Mouse (Mus musculus) cerebellum, adult 2 months (tissue): ENCODE data around the gene Fbln2. TPM values are rescaled to one million over a fixed set of nuclear protein-coding genes. Genes with fewer than 3 reads are reported as not detected.

Source experiments
- DNase-seq, 2 experiments: peaks; one replicate each; pipeline ENCODE4 v3.0.0; 2021
- H3K27ac ChIP-seq: fragments of 200-500 bp; 2 replicates; pipeline ENCODE4 v1.5.1; 2012; ENCODE audit warnings: low read length, control low read depth, inconsistent platforms; ENCODE audit not compliant: insufficient read depth
- H3K27me3 ChIP-seq: fragments of 200-500 bp; 2 replicates; pipeline ENCODE4 v1.6.1; 2012; ENCODE audit warnings: inconsistent platforms, mild to moderate bottlenecking, low read length, moderate library complexity; ENCODE audit not compliant: control insufficient read depth, insufficient read depth
- H3K4me1 ChIP-seq: fragments of 200-500 bp; 2 replicates; pipeline ENCODE4 v1.6.1; 2011; ENCODE audit warnings: low read length; ENCODE audit not compliant: control insufficient read depth, insufficient read depth
- H3K4me3 ChIP-seq: fragments of 200-500 bp; replicated peaks from 2 replicates; pipeline ENCODE3; 2011; ENCODE audit warnings: mild to moderate bottlenecking, low read depth, low read length, control low read depth; ENCODE audit not compliant: insufficient read depth
- CTCF ChIP-seq: fragments of 200-500 bp; IDR thresholded peaks from 2 replicates; pipeline ENCODE4 v1.5.1; 2011; ENCODE audit warnings: low read depth, mild to moderate bottlenecking, control low read depth, low read length, moderate library complexity, borderline replicate concordance; ENCODE audit not compliant: insufficient read depth
- POLR2A ChIP-seq: fragments of 200-500 bp; IDR thresholded peaks from 2 replicates; pipeline ENCODE4 v1.6.1; 2011; ENCODE audit warnings: low read length, control low read depth, borderline replicate concordance; ENCODE audit not compliant: insufficient read depth
- WGBS: fragments of 180-500 bp; shearing (Covaris S2); methylation state at CpG from one replicate; pipeline ENCODE4 v1.1.7; 2018; 5-methylcytosine and 5-hydroxymethylcytosine counted together
- polyA plus RNA-seq: library from polyadenylated mRNA; depleted of rRNA; stranded (reverse); fragments of >200 nt; gene quantifications from 2 replicates; pipeline ENCODE4 v1.2.3, GENCODE M21; 2012

Gene Fbln2
- polyA plus RNA-seq, 1 experiment = 3.3 TPM

DNA sequence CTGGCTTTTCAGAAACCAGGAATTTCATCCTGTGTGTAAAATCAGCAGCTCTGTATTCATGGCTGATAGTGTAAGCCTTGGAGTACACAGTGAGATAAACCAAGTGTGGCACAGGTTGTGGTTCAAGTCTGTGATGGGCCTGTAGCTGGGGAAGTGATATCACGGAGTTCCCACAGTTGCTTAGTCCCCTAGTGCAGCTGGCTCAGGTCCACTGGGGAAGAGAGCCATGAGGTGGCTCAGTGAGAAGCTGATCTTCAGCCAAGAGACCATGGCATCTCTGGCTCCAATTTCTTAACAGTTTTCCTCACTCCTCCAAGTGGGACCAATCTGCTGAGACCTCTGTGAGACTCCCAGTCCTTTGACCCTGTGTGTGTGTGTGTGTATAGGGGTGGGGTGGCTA is 54.4 kb downstream of the Fbln2 start:
- peak; percentile 50 to 71 for DNase-seq
- Histone ChIP-seq H3K4me1 (peaks cover 21% of the 10 kb centered on the region), H3K4me3 (no peak overlapping the region), H3K27me3 (no peaks in the 10 kb centered on the region), H3K27ac (no peak overlapping the region)
- TF ChIP-seq CTCF (no peak), POLR2A (no peak)
- WGBS = 20% methylated on average over 1 of the region's 1 CpGs

- WGBS = 41% methylated on average over 9 of the region's 9 CpGs
- Histone ChIP-seq H3K4me1 (peaks cover 21% of the 10 kb centered on the region), H3K27ac (no peak overlapping the region), H3K27me3 (no peaks in the 10 kb centered on the region), H3K4me3 (no peak overlapping the region)
- no peak for DNase-seq
- TF ChIP-seq CTCF (no peak), POLR2A (no peak)
Observed at GRCm38 (mm10) chr6:91268318-91268717, 56.1 kb downstream of the Fbln2 start.

DNA sequence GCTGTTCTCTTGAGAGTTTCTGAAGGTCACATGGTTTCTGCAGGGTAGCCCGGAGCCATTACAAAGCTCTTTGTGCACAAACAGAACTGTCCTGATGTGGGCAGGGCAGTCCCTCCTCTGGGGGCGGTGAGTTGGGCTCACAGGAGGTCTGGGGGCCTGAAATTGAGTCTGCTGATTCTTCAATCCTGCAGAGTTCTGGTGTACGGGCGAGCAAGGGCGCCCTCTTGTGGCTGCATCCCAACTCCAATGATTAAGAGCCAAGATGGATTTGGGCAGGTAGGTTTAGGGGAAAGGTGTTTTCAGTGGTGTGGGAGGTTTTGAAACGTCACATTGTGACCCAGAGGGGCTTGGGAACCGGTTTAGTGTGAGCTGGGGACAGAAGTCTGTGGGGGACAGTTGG is 65.3 kb downstream of the Fbln2 start:
- TF ChIP-seq POLR2A = no peak
- peak; percentile 87 for TF ChIP-seq CTCF
- Histone ChIP-seq H3K27me3 (no peaks in the 10 kb centered on the region), H3K27ac (no peak overlapping the region), H3K4me1 (no peaks in the 10 kb centered on the region), H3K4me3 (no peak overlapping the region)
- WGBS = 7% methylated on average over 7 of the region's 7 CpGs
- DNase-seq = peak; percentile 44 to 70

DNA sequence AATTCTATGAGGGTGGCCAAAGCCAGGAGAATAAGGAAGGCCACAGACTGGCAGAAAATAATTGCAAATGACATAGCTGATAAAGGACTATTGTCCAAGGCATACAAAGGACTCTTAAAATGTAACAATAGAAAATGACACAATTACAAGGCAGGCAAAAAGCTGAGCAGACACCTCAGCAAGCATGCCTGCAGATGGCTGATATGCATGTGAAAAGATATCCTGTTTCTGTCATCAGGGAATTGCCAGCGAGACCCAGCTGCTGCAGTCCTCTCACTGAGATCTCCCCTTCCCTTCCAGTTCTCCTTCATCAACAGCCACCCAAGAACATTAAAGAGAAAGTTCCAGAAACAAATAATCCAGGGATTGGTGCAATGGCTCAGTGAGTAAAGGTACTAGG is 66.0 kb downstream of the Fbln2 start:
- 89% methylated on average over 1 of the region's 1 CpGs for WGBS
- no peak for DNase-seq
- Histone ChIP-seq H3K27ac (no peak overlapping the region), H3K27me3 (no peaks in the 10 kb centered on the region), H3K4me3 (no peak overlapping the region), H3K4me1 (no peaks in the 10 kb centered on the region)
- TF ChIP-seq CTCF (no peak), POLR2A (no peak)

GRCm38 (mm10) chr6:91279477-91279876 is 67.2 kb downstream of the Fbln2 start:
- Histone ChIP-seq H3K27ac (no peak overlapping the region), H3K27me3 (no peaks in the 10 kb centered on the region), H3K4me1 (no peaks in the 10 kb centered on the region), H3K4me3 (no peak overlapping the region)
- 61% methylated on average over 4 of the region's 4 CpGs for WGBS
- DNase-seq = no peak
- TF ChIP-seq CTCF (no peak), POLR2A (no peak)

DNA sequence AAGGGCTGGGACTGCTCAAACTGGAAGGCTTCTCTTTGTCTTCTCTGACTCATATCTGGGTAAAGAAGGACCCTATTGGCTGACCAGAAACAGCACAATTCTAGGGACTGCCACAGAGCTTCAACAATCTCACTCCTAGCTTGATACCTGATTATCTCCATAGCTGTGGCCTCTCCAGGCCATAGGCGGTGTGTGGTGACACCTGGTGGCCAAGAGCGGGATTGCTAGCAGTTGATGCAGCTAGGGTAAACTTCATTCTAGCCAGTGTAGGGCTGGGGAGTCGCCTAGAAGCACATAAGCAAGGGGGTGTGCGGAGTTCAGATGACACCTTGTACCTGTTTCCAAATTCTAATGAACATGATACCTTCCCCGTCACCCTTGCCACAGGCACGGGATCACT is 69.0 kb downstream of the Fbln2 start:
- 3% methylated on average over 6 of the region's 6 CpGs for WGBS
- TF ChIP-seq POLR2A (no peak), CTCF (peak; percentile 100)
- H3K4me1 ChIP-seq = peaks cover 6% of the 10 kb centered on the region
- H3K4me3 ChIP-seq = no peak overlapping the region
- peak; percentile 83 to 96 for DNase-seq
- no peak overlapping the region for H3K27ac ChIP-seq
- H3K27me3 ChIP-seq = no peaks in the 10 kb centered on the region

GRCm38 (mm10) chr6:91281747-91282146 is 69.5 kb downstream of the Fbln2 start:
- Histone ChIP-seq H3K27me3 (no peaks in the 10 kb centered on the region), H3K4me3 (no peak overlapping the region)
- TF ChIP-seq POLR2A (no peak), CTCF (no peak)

GRCm38 (mm10) chr6:91283031-91283430 is 70.8 kb downstream of the Fbln2 start:
- Histone ChIP-seq H3K27ac (no peak overlapping the region), H3K4me3 (no peak overlapping the region), H3K4me1 (peaks cover 17% of the 10 kb centered on the region), H3K27me3 (no peaks in the 10 kb centered on the region)
- 76% methylated on average over 7 of the region's 7 CpGs for WGBS
- no peak for DNase-seq
- TF ChIP-seq CTCF (no peak), POLR2A (no peak)

More at GRCm38 (mm10) chr6:91281747-91282146, 69.5 kb downstream of the Fbln2 start:
- peaks cover 8% of the 10 kb centered on the region for H3K4me1 ChIP-seq
- 59% methylated on average over 5 of the region's 5 CpGs for WGBS
- no peak overlapping the region for H3K27ac ChIP-seq
- no peak for DNase-seq
